Mouse (Mus musculus) limb, embryonic 15.5 days (tissue): ENCODE measurements at regions not wholly inside any gene's neighbourhood (a gene's known extent, or its start where the extent isn't known, plus 50 kb on each side); places are given as distances from the start of the nearest gene placed in this dataset.

ENCODE experiments used
- ATAC-seq: fragments of 200-750 bp; cut with Nextera tagmentation; 2 replicates; pipeline ENCODE4 v1.8.0; 2017; ENCODE audit warnings: low read depth, moderate TSS enrichment; ENCODE audit not compliant: insufficient number of reproducible peaks, low FRiP score, low TSS enrichment
- H3K27ac ChIP-seq: fragments of 300-500 bp; sonication (generic); 2 replicates; pipeline ENCODE4 v1.5.1; 2015; ENCODE audit warnings: moderate library complexity, mild to moderate bottlenecking, inconsistent platforms
- H3K27me3 ChIP-seq: fragments of 300-500 bp; sonication (generic); 2 replicates; pipeline ENCODE4 v1.6.1; 2015; ENCODE audit warnings: inconsistent platforms
- H3K36me3 ChIP-seq: fragments of 300-500 bp; sonication (generic); 2 replicates; pipeline ENCODE4 v1.6.1; 2015; ENCODE audit warnings: inconsistent platforms
- H3K4me1 ChIP-seq: fragments of 300-500 bp; sonication (generic); 2 replicates; pipeline ENCODE4 v1.6.1; 2015; ENCODE audit warnings: inconsistent platforms
- H3K4me2 ChIP-seq: fragments of 300-500 bp; sonication (generic); 2 replicates; pipeline ENCODE4 v1.6.1; 2015; ENCODE audit warnings: mild to moderate bottlenecking, inconsistent platforms
- H3K4me3 ChIP-seq: fragments of 300-500 bp; sonication (generic); 2 replicates; pipeline ENCODE4 v1.5.1; 2015; ENCODE audit warnings: mild to moderate bottlenecking, inconsistent platforms
- H3K9ac ChIP-seq: fragments of 300-500 bp; sonication (generic); 2 replicates; pipeline ENCODE4 v1.6.1; 2015; ENCODE audit warnings: inconsistent platforms
- H3K9me3 ChIP-seq: fragments of 300-500 bp; sonication (generic); 2 replicates; pipeline ENCODE4 v1.6.1; 2016; ENCODE audit warnings: inconsistent platforms
- WGBS: fragments of 180-500 bp; shearing (Covaris S2); methylation state at CpG from one replicate; pipeline ENCODE4 v1.1.7; 2015; 5-methylcytosine and 5-hydroxymethylcytosine counted together

DNA sequence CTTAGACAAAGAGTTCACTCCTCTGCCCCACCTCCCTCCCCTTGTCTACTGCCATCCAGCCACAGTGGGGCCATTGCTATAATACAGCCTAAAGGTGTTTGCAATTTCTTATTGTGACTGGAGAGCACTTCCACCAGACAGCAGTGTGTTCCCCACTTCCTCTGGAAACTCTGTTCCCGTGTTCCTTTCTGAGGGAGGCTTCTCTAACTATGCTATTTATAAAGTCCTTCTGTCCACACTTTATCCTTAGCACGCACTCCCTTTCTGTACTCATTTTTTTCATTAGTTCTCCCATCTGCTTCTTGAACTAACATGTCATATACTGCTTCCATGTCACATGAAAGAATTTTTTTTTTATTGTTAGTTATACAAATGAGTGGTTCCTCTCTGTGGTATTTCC, 52.0 kb upstream of the 4930432M17Rik start:
- H3K4me3 ChIP-seq: no peak overlapping the region
- no peaks in the 10 kb centered on the region for H3K9me3 ChIP-seq
- no peak overlapping the region for H3K4me2 ChIP-seq
- no peak overlapping the region for H3K9ac ChIP-seq
- H3K4me1 ChIP-seq: no peaks in the 10 kb centered on the region
- no peaks in the 10 kb centered on the region for H3K27me3 ChIP-seq
- no peaks in the 10 kb centered on the region for H3K36me3 ChIP-seq
- no peak for ATAC-seq
- H3K27ac ChIP-seq: no peak overlapping the region
- WGBS: 56% methylated on average over 2 of the region's 2 CpGs

DNA sequence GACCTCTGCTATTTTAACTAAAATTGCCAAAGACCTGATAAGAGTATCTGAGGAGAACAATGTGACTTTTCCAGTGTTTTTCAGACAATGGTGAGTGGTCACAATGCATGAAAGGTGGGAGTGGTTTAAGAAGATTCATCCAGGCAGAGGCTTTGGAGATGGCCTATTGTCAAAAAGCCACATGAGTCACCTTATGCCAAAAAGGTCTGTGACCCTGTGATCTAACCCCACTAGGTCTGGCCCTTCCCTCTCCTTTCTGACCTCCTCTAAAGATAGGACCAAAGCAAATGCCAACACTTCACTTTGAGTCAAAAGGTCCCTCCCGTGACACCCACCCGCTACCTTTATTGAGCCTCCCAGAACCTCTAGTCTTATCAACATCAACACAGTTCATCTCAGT, 52.4 kb upstream of the 4930432M17Rik start:
- Histone ChIP-seq H3K4me3 (no peak overlapping the region), H3K27ac (no peak overlapping the region), H3K4me2 (no peak overlapping the region), H3K36me3 (no peaks in the 10 kb centered on the region), H3K4me1 (no peaks in the 10 kb centered on the region), H3K9me3 (no peaks in the 10 kb centered on the region), H3K27me3 (no peaks in the 10 kb centered on the region), H3K9ac (no peak overlapping the region)
- WGBS: 75% methylated on average over 2 of the region's 2 CpGs
- no peak for ATAC-seq

DNA sequence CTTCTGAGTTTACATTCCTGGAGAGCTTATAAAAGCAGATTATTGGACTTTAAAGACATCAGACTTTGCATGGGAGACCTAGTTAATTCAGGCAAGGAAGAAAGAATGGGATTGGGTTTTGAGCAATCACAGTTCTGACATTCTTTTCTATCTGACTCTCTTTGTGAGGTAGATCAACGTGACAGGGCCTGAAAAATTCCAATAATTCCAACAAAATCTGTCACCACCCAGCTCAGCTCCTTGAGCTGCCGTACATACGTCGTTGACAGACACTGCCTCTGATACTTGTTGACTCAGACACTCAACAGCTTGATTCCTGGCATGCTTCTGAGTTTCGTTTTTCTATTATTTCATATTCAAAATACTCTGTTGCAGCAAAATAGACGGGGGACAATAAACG, 53.2 kb upstream of the 4930432M17Rik start:
- ATAC-seq: no peak

DNA sequence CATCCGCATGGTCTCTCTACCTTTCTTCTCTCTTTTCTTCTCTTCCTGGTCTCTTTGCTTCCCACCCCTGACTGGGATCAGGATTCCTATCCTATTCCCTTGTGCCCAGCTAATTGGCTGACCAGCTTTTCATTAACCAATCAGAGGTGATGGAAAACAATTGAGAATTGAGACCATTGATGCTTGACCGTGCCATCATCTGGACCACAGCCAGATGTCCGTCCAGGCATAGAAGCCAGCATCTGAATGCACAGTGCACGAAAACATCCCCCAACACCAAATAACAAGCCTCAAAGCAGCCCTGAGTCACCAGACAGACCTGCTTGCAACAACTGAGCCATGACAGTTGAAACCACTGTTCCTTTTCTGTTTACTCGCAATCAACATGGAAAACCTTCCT, 54.5 kb upstream of the 4930432M17Rik start:
- Histone ChIP-seq H3K27me3 (no peaks in the 10 kb centered on the region), H3K4me1 (no peaks in the 10 kb centered on the region), H3K9me3 (no peaks in the 10 kb centered on the region), H3K27ac (no peak overlapping the region), H3K4me3 (no peak overlapping the region), H3K36me3 (no peaks in the 10 kb centered on the region), H3K4me2 (no peak overlapping the region), H3K9ac (no peak overlapping the region)
- no peak for ATAC-seq
- WGBS: 88% methylated on average over 5 of the region's 5 CpGs

More for the DNA sequence above, 53.2 kb upstream of the 4930432M17Rik start:
- H3K4me3 ChIP-seq: no peak overlapping the region
- H3K36me3 ChIP-seq: no peaks in the 10 kb centered on the region
- no peak overlapping the region for H3K9ac ChIP-seq
- no peak overlapping the region for H3K27ac ChIP-seq
- H3K4me2 ChIP-seq: no peak overlapping the region
- H3K9me3 ChIP-seq: no peaks in the 10 kb centered on the region
- WGBS: 49% methylated on average over 7 of the region's 7 CpGs
- no peaks in the 10 kb centered on the region for H3K4me1 ChIP-seq
- no peaks in the 10 kb centered on the region for H3K27me3 ChIP-seq

DNA sequence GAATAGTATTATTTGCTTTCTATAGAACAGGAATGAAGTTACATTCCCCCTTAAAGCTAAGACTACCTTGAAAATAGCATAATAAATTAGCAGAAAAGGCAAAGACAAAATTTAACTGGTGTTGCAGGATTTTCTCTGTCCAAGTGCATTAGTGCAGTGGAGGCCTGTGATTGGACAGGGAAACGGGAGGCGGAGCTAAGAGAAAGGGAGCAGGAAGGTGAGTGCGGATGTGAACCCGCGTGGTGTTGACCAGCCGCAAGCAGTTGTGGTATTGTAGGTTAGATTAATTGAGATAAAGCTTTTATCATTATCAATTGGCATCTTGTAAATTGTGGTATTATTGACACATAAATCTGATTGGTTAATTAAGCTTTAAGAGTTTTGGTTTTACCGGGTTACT, 55.8 kb upstream of the 4930432M17Rik start:
- Histone ChIP-seq H3K27me3 (no peaks in the 10 kb centered on the region), H3K9ac (no peak overlapping the region), H3K4me3 (no peak overlapping the region), H3K9me3 (no peaks in the 10 kb centered on the region), H3K4me1 (0 out of 2 replicates have a peak, but pooled peaks cover 2% of the 10 kb centered on the region), H3K27ac (no peak overlapping the region), H3K36me3 (no peaks in the 10 kb centered on the region), H3K4me2 (no peak overlapping the region)
- no peak for ATAC-seq
- WGBS: 73% methylated on average over 7 of the region's 7 CpGs

- Histone ChIP-seq H3K36me3 (no peaks in the 10 kb centered on the region), H3K4me2 (no peak overlapping the region), H3K9me3 (no peaks in the 10 kb centered on the region), H3K4me1 (peaks cover 7% of the 10 kb centered on the region), H3K27me3 (no peaks in the 10 kb centered on the region), H3K4me3 (no peak overlapping the region), H3K27ac (no peak overlapping the region), H3K9ac (no peak overlapping the region)
- no peak for ATAC-seq
- 40% methylated on average over 3 of the region's 3 CpGs for WGBS
These were observed 57.3 kb upstream of the 4930432M17Rik start for GRCm38 (mm10) chr3:121613224-121613623.

DNA sequence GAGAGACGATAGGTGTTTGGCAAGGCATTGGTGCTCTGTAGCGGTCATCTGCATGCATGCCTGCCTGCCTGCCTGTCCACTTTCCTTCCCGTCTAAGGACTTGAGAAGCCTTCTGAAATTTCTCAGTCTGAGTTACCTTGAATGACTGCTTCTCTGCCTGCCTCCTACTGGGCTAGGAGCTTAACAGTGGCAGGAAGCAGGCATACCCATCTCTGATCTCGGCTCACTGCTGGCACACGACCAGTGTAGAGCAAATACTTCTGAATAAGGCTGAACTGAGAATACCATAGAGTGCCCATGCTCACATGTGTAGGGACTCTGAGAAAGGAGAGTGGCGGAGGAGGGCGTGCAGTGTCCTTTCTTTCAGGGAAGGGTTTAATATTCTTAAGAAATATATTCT, 60.7 kb upstream of the 4930432M17Rik start:
- Histone ChIP-seq H3K36me3 (no peaks in the 10 kb centered on the region), H3K4me1 (peaks cover 10% of the 10 kb centered on the region), H3K9ac (no peak overlapping the region), H3K4me2 (no peak overlapping the region), H3K4me3 (no peak overlapping the region), H3K27me3 (no peaks in the 10 kb centered on the region), H3K9me3 (no peaks in the 10 kb centered on the region), H3K27ac (no peak overlapping the region)
- no peak for ATAC-seq
- WGBS: 71% methylated on average over 7 of the region's 7 CpGs

- H3K27me3 ChIP-seq: no peaks in the 10 kb centered on the region
- no peak overlapping the region for H3K4me2 ChIP-seq
- no peak overlapping the region for H3K9ac ChIP-seq
- H3K4me3 ChIP-seq: no peak overlapping the region
- no peaks in the 10 kb centered on the region for H3K36me3 ChIP-seq
- ATAC-seq: peak; percentile 44; the same call in 1 of the 2 replicates
- H3K4me1 ChIP-seq: peaks cover 13% of the 10 kb centered on the region
- H3K27ac ChIP-seq: no peak overlapping the region
- 26% methylated on average over 7 of the region's 7 CpGs for WGBS
- H3K9me3 ChIP-seq: no peaks in the 10 kb centered on the region
These were observed 61.5 kb upstream of the 4930432M17Rik start for GRCm38 (mm10) chr3:121609090-121609489.

DNA sequence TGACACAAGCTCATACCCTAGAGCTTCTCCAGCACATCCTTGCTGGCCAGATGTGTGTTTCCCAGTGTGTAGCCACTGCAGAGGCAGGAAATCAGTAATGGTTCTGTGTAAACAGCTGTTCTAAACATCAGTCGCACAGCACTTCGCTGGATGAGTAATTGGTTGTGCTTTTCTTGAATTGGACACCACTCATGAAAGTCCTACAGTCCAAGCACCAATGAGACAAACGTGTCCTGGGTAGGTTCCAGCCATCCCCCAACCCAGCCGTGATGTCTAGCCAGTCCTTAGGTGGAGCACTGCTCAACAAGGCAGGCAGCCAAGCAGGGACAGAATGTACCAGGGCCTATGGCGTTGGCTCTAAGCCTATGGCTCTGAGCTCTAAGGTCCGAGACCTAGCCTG, 65.8 kb upstream of the 4930432M17Rik start:
- Histone ChIP-seq H3K4me2 (no peak overlapping the region), H3K9ac (no peak overlapping the region), H3K9me3 (no peaks in the 10 kb centered on the region), H3K4me3 (no peak overlapping the region), H3K27me3 (no peaks in the 10 kb centered on the region), H3K36me3 (no peaks in the 10 kb centered on the region), H3K27ac (no peak overlapping the region), H3K4me1 (peaks cover 19% of the 10 kb centered on the region)
- WGBS: 60% methylated on average over 6 of the region's 6 CpGs
- ATAC-seq: peak; percentile 56; the same call in 1 of the 2 replicates

GRCm38 (mm10) chr3:121604081-121604480, 66.5 kb upstream of the 4930432M17Rik start:
- no peak overlapping the region for H3K9ac ChIP-seq

GRCm38 (mm10) chr3:121602826-121603370, 67.7 kb upstream of the 4930432M17Rik start:
- Histone ChIP-seq H3K4me1 (peaks cover 14% of the 10 kb centered on the region), H3K27me3 (no peaks in the 10 kb centered on the region), H3K9me3 (no peaks in the 10 kb centered on the region), H3K36me3 (no peaks in the 10 kb centered on the region), H3K4me2 (no peak overlapping the region), H3K27ac (no peak overlapping the region), H3K4me3 (no peak overlapping the region), H3K9ac (no peak overlapping the region)
- no peak for ATAC-seq
- WGBS: 85% methylated on average over 10 of the region's 10 CpGs

More at GRCm38 (mm10) chr3:121604081-121604480, 66.5 kb upstream of the 4930432M17Rik start:
- no peak overlapping the region for H3K4me2 ChIP-seq
- no peak overlapping the region for H3K4me3 ChIP-seq
- H3K4me1 ChIP-seq: peaks cover 15% of the 10 kb centered on the region
- H3K27me3 ChIP-seq: no peaks in the 10 kb centered on the region
- H3K9me3 ChIP-seq: no peaks in the 10 kb centered on the region
- no peak for ATAC-seq
- no peak overlapping the region for H3K27ac ChIP-seq
- 81% methylated on average over 9 of the region's 9 CpGs for WGBS
- no peaks in the 10 kb centered on the region for H3K36me3 ChIP-seq

GRCm38 (mm10) chr3:121602082-121602561, 68.4 kb upstream of the 4930432M17Rik start:
- peak overlapping the region; percentile 35 for H3K27ac ChIP-seq
- H3K27me3 ChIP-seq: no peaks in the 10 kb centered on the region
- no peak overlapping the region for H3K4me2 ChIP-seq
- peaks cover 14% of the 10 kb centered on the region for H3K4me1 ChIP-seq
- 48% methylated on average over 8 of the region's 8 CpGs for WGBS
- H3K9me3 ChIP-seq: no peaks in the 10 kb centered on the region
- H3K36me3 ChIP-seq: no peaks in the 10 kb centered on the region
- H3K9ac ChIP-seq: no peak overlapping the region
- H3K4me3 ChIP-seq: no peak overlapping the region
- no peak for ATAC-seq

DNA sequence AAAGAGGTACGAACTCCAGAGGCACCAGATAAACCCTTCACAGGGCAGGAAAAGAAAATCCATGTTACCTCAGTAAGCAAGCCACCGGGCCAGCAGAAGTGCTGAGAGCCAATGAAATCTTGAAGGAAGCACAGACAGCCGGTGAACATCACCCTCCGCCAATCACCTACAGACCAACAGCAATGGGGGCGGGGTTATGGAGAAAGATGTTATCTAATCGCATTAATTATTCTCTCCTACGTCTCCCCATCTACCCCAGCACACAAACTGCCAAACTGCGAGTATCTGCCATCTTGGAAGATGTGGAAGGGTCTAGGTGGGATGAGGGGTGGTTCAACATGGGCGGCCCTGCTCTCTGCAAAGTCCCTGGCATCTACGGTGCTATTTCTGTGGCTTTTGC, 68.6 kb upstream of the Slc44a3 start:
- H3K9ac ChIP-seq: no peak overlapping the region
- no peaks in the 10 kb centered on the region for H3K27me3 ChIP-seq
- H3K27ac ChIP-seq: no peak overlapping the region
- no peak overlapping the region for H3K4me3 ChIP-seq
- no peaks in the 10 kb centered on the region for H3K9me3 ChIP-seq
- no peak overlapping the region for H3K4me2 ChIP-seq
- no peaks in the 10 kb centered on the region for H3K36me3 ChIP-seq
- H3K4me1 ChIP-seq: peaks cover 14% of the 10 kb centered on the region
- no peak for ATAC-seq
- 74% methylated on average over 10 of the region's 10 CpGs for WGBS
